Mouse (Mus musculus): ENCODE measurements around the gene Itpkb.

The Itpkb gene

GRCm38 (mm10) chr1:180330145-180330706, at the start of gene Itpkb:
Gene Itpkb, plus strand, starts transcription at chr1:180330485.
- in situ Hi-C loops (cut with MboI; ENCODE audit: low pct_unique_long_range_greater_than_20kb in 1 of 2, low sequenced_read_pairs in 2 of 2, unreplicated experiment in 1 of 2) = no loop called here

GRCm38 (mm10) chr1:180282581-180282980, 47.7 kb upstream of the Itpkb start:
- in situ Hi-C loops (cut with MboI; ENCODE audit: low pct_unique_long_range_greater_than_20kb in 1 of 2, low sequenced_read_pairs in 2 of 2, unreplicated experiment in 1 of 2) = no loop called here

- in situ Hi-C loops (cut with MboI; ENCODE audit: low pct_unique_long_range_greater_than_20kb in 1 of 2, low sequenced_read_pairs in 2 of 2, unreplicated experiment in 1 of 2) = no loop called here
These were observed 46.2 kb upstream of the Itpkb start for GRCm38 (mm10) chr1:180283813-180284768.

- in situ Hi-C loops (cut with MboI; ENCODE audit: low pct_unique_long_range_greater_than_20kb in 1 of 2, low sequenced_read_pairs in 2 of 2, unreplicated experiment in 1 of 2) = no loop called here
These were observed 44.0 kb upstream of the Itpkb start for GRCm38 (mm10) chr1:180286081-180286831.

- in situ Hi-C loops (cut with MboI; ENCODE audit: low pct_unique_long_range_greater_than_20kb in 1 of 2, low sequenced_read_pairs in 2 of 2, unreplicated experiment in 1 of 2) = no loop called here
These were observed 42.1 kb upstream of the Itpkb start for GRCm38 (mm10) chr1:180288227-180288626.

- in situ Hi-C loops (cut with MboI; ENCODE audit: low pct_unique_long_range_greater_than_20kb in 1 of 2, low sequenced_read_pairs in 2 of 2, unreplicated experiment in 1 of 2) = no loop called here
These were observed 41.3 kb upstream of the Itpkb start for GRCm38 (mm10) chr1:180288872-180289468.

- in situ Hi-C loops (cut with MboI; ENCODE audit: low pct_unique_long_range_greater_than_20kb in 1 of 2, low sequenced_read_pairs in 2 of 2, unreplicated experiment in 1 of 2) = no loop called here
These were observed 40.5 kb upstream of the Itpkb start for GRCm38 (mm10) chr1:180289788-180290187.

GRCm38 (mm10) chr1:180290358-180290757, 39.9 kb upstream of the Itpkb start:
- in situ Hi-C loops (cut with MboI; ENCODE audit: low pct_unique_long_range_greater_than_20kb in 1 of 2, low sequenced_read_pairs in 2 of 2, unreplicated experiment in 1 of 2) = no loop called here

GRCm38 (mm10) chr1:180296088-180296487, 34.2 kb upstream of the Itpkb start:
- in situ Hi-C loops (cut with MboI; ENCODE audit: low pct_unique_long_range_greater_than_20kb in 1 of 2, low sequenced_read_pairs in 2 of 2, unreplicated experiment in 1 of 2) = no loop called here

- in situ Hi-C loops (cut with MboI; ENCODE audit: low pct_unique_long_range_greater_than_20kb in 1 of 2, low sequenced_read_pairs in 2 of 2, unreplicated experiment in 1 of 2) = no loop called here
These were observed 30.6 kb upstream of the Itpkb start for GRCm38 (mm10) chr1:180299697-180300096.

GRCm38 (mm10) chr1:180300292-180300691, 30.0 kb upstream of the Itpkb start:
- in situ Hi-C loops (cut with MboI; ENCODE audit: low pct_unique_long_range_greater_than_20kb in 1 of 2, low sequenced_read_pairs in 2 of 2, unreplicated experiment in 1 of 2) = no loop called here

- in situ Hi-C loops (cut with MboI; ENCODE audit: low pct_unique_long_range_greater_than_20kb in 1 of 2, low sequenced_read_pairs in 2 of 2, unreplicated experiment in 1 of 2) = no loop called here
These were observed 29.3 kb upstream of the Itpkb start for GRCm38 (mm10) chr1:180300997-180301396.

- in situ Hi-C loops (cut with MboI; ENCODE audit: low pct_unique_long_range_greater_than_20kb in 1 of 2, low sequenced_read_pairs in 2 of 2, unreplicated experiment in 1 of 2) = no loop called here
These were observed 27.8 kb upstream of the Itpkb start for GRCm38 (mm10) chr1:180302253-180303120.

GRCm38 (mm10) chr1:180303600-180303999, 26.7 kb upstream of the Itpkb start:
- in situ Hi-C loops (cut with MboI; ENCODE audit: low pct_unique_long_range_greater_than_20kb in 1 of 2, low sequenced_read_pairs in 2 of 2, unreplicated experiment in 1 of 2) = no loop called here

- in situ Hi-C loops (cut with MboI; ENCODE audit: low pct_unique_long_range_greater_than_20kb in 1 of 2, low sequenced_read_pairs in 2 of 2, unreplicated experiment in 1 of 2) = no loop called here
These were observed 23.4 kb upstream of the Itpkb start for GRCm38 (mm10) chr1:180306889-180307288.

GRCm38 (mm10) chr1:180307661-180308060, 22.6 kb upstream of the Itpkb start:
- in situ Hi-C loops (cut with MboI; ENCODE audit: low pct_unique_long_range_greater_than_20kb in 1 of 2, low sequenced_read_pairs in 2 of 2, unreplicated experiment in 1 of 2) = no loop called here

- in situ Hi-C loops (cut with MboI; ENCODE audit: low pct_unique_long_range_greater_than_20kb in 1 of 2, low sequenced_read_pairs in 2 of 2, unreplicated experiment in 1 of 2) = no loop called here
These were observed 21.4 kb upstream of the Itpkb start for GRCm38 (mm10) chr1:180308897-180309296.

- in situ Hi-C loops (cut with MboI; ENCODE audit: low pct_unique_long_range_greater_than_20kb in 1 of 2, low sequenced_read_pairs in 2 of 2, unreplicated experiment in 1 of 2) = no loop called here
These were observed 18.0 kb upstream of the Itpkb start for GRCm38 (mm10) chr1:180312286-180312685.
